Mouse (Mus musculus): ENCODE measurements at regions not wholly inside any gene's neighbourhood (a gene's known extent, or its start where the extent isn't known, plus 50 kb on each side); places are given as distances from the start of the nearest gene placed in this dataset.
"Not testable (repeated sequence)": the region's sequence is repeated elsewhere in the genome, so short reads cannot be mapped to it uniquely, and the experiment has no call there.

DNA sequence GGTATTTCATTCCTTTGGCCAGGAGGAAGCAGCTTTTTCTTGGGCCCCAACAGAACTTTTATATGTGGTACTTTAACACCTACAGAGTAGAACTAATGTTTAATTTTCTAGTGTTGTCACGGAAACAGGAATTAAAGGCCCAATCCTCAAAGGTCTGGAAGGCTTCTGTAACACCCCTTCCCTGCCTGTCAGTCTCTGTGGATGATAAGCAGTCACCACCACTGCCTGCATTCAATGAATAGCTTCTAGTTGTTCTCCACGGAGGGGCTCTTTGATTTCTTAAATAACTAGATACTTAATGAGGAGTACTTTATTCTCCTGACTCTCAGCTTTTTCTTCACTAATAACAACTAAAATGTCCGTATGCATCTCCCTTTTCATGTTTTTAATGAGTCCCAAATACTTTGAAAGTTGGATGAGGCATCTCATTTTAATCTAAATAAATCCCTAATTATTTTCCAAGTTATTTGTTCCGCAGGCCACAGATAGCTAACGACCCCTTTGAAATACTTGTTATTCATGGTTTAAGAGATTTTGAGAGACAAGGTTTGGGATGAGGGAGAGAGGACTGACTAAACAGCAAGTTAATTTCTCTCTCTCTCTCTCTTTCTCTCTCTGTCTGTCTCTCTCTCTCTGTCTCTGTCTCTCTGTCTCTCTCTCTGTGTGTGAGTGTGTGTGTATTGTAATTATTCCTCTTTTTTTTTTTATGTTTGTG, 686.0 kb upstream of the Ghitm start:
- no peak for DNase-seq (ENCODE audit: low spot score in 2 of 2)

DNA sequence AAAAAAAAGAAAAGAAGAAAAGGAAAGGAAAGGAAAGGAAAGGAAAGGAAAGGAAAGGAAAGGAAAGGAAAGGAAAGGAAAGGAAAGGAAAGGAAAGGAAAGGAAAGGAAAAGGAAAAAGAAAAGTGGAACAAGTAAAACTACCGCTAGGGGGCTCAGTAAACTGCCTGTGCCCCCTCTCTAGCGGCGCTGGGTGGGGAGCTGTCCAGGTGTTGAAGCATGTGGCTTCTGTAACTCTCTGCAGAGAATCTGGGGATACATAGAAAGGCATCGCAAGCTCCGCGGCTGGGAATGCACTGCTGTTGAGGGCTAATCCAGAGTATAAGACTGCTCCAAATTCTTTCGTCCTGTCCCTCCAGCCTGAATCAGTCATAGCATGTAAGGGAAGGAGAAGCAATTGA, 684.9 kb upstream of the Ghitm start:
- no peak for DNase-seq (ENCODE audit: low spot score in 2 of 2)

DNA sequence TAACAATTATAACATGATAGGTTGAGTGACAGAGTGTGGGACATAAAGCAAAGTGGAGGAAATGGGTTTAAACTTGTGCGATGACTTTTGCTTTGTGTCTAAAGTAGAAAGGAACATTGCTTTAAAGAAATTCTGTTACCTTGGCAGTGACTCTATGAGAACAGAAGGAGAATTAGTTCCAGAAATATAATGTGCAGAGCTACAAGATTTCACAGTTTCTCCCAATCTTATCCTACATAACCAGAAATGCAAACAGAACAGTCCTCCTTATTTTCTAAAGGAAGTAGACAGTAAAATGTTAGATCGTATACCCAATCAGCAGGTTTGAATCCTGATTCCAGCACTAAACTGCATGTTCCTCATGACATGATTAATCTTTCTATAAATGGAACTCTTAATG, 660.6 kb upstream of the Ghitm start:
- DNase-seq (ENCODE audit: low spot score in 2 of 2): no peak

DNA sequence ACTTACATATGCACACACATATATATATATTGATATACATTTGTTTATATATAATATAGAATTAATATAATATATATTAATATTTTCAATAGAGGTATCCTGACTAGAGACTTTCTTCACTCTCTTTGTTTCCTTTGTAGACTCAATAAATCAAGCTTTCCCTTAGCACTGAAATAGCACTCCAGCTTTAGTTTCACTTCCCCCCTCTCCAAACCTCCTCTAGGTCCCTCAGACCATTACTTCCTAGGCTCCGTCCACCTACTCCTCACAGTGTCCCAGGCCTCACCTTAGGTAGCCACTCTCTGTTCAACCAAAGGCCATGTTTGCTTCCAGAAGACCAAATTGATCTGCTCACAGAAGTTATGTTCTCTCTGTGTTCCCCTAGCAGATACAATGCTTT, 630.7 kb upstream of the Ghitm start:
- DNase-seq (ENCODE audit: low spot score in 2 of 2): no peak

DNA sequence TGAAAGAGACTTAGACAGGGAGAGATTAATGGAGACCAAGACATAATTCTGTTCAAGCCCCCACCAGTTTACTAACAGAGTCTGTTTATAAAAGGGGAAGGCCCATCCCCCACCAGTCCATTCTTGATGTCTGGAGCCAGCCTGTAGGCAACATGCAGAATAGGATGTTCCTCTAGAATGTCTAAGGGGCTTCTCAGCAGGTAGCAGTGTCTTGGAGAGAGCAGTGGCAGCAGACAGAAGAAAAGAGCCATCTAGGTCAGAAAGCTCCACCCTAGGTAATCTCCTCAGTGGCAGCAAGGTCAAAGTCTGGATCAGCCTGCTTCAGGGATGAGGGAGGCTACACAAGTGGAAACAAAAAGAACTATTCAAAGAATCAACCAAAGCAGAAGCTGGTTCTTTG, 614.6 kb upstream of the Ghitm start:
- DNase-seq (ENCODE audit: low spot score in 2 of 2): not testable (repeated sequence)

DNA sequence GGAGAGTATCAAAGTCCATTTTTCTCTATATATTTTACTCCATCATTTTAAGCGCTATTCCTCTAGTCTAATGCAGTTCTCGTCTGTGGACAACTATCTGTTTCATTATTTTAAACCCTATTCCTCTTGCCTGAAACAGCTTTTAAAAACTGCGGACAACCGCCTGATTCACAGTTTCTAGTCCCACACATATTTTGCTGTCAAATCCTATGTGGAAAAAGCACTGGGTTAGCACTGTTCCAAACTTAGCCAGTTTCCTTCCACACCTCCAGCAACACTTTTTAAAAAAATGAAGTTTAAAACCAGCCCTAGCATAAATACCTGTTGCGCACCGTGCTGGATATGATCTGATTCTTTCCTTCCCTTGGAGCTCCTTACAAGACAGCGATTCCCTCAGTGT, 614.1 kb upstream of the Ghitm start:
- DNase-seq (ENCODE audit: low spot score in 2 of 2): peak in 1 of 2 experiments; percentile 8

DNA sequence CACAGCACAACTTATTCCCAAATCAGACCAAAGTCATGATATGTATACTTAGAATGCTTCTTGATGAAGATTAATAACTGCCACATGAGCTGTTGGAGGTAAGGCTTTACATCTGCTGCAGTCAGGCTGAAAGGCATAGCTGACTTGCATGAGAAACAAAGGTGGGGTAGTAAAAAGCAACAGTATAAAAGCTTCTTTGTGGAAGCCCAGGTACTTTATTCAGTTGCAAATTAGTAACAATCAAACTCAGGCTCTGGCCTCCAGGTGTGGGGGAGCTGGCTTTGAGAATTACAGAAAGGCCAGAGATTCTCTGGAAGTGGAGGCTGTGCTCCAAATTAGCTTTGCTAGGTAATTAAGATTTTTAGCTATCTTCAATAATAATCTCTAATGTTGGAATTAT, 608.0 kb upstream of the Ghitm start:
- DNase-seq (ENCODE audit: low spot score in 2 of 2): no peak

DNA sequence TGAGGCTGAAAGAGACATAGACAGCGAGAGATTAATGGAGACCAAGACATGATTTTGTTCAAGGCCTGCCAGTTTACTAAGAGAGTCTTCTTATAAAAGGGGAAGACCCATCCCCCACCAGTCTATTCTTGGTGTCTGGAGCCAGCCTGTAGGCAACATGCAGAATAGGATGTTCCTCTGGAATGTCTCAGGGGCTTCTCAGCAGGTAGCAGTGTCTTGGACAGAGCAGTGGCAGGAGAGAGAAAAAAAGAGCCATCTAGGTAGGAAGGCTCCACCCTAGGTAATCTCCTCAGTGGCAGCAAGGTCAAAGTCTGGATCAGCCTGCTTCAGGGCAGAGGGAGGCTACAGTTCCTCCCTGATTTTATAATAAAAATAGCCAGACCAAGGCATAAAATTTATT, 607.4 kb upstream of the Ghitm start:
- DNase-seq (ENCODE audit: low spot score in 2 of 2): not testable (repeated sequence)
